Mouse (Mus musculus) monocyte, adult 59 days (primary cell): ENCODE data around the gene Asf1b. TPM values are rescaled to one million over a fixed set of nuclear protein-coding genes. Genes with fewer than 3 reads are reported as not detected.

ENCODE experiments used
- total RNA-seq, 2 experiments: library from RNA; stranded (reverse); gene quantifications; one replicate each; pipeline ENCODE4 v1.2.4; 2023

Asf1b gene
- 1 to 10 TPM; 1.5 to 2.7 TPM for total RNA-seq

DNA sequence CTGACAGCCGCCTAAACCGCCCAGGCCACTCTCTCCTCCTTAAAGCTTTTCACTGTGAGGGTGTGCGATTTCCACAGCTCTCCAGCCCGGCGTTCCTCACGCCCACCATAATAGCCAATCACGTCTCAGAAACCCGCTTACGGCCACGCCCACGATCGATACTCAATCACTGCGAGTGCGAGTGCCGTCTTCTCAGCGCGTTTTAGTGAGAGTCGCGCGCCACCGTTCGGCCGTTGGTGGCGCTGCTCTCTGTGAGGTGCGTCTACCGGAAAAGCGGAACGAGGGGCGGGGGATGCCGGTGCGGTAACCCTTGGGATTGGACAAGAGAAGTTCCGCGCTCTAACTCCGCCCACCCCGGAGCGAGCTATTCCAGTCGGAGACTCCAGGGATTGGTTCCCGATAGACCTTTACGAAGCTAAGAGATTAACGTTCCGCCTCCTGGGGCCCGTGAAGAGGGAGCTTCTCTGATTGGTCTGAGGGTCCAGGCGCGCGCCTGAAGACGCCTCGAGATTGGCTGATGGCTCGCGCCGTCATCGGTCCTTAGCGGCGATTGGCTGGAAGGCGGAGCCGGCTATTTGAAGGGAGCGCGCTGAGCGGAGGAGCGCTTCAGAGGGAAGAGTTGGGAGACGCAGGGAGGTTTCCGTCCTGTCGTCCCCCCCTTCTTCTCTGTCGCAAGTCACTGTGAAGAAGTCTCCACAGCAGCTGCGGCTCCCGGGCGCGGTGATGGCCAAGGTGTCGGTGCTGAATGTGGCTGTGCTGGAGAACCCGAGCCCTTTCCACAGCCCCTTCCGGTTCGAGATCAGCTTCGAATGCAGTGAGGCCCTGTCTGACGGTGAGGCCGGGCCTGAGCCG, at the start of gene Asf1b, which contains the start of gene Gm10644:
TSS of gene Asf1b (plus strand) at position 402 of the 852 bp plus-strand sequence.
TSS of gene Gm10644 (minus strand) at position 100 of the 852 bp plus-strand sequence.

DNA sequence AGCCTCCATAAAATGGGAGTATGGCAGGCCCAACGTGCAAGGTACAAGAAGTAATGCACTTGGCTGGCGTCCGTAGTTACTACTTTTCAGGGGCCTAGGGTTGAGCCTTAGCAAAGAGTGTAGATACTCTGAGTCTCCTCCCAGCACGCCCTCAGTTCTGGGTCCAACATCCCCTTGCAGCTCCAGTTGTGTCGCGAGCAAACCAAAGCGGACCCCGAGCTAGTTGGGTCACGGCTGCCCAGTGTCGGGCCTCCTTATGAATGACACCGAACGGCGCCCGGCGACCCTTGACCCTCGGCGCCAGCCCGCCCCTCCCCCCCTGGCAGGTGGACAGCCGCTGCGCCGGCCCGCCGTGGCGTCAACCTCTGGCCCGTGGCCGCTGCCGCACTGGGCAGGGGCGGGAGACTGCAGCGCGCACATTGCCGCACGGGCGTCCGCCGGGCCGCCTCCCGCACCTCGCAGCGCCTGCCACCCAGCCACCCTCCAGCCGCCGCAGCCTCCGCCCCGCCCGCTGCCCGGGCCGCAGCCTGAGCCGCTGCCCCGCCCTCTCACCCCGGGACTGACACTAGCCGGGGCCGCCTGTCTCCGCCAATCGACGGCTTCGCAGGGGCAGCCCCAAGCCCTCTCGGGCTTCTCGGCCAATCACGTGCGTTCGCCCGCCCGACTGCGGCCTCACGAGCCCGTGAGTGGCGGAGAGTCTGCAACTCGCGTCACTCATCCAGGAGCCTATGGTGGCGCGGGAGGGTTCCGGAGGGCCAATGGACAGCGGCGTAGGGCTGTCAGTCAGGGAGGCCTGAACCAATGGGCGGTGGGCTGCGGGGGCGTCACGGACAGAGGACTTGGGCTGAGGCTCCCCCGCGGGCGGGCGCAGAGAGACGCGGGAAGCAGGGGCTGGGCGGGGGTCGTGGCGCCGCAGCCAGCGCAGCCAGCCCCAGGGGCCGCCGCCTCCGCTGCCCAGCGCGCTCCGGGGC, 17.1 kb downstream of the Asf1b start, which contains the start of gene Prkaca:
TSS of gene Prkaca (plus strand) at position 844 of the 971 bp plus-strand sequence.

DNA sequence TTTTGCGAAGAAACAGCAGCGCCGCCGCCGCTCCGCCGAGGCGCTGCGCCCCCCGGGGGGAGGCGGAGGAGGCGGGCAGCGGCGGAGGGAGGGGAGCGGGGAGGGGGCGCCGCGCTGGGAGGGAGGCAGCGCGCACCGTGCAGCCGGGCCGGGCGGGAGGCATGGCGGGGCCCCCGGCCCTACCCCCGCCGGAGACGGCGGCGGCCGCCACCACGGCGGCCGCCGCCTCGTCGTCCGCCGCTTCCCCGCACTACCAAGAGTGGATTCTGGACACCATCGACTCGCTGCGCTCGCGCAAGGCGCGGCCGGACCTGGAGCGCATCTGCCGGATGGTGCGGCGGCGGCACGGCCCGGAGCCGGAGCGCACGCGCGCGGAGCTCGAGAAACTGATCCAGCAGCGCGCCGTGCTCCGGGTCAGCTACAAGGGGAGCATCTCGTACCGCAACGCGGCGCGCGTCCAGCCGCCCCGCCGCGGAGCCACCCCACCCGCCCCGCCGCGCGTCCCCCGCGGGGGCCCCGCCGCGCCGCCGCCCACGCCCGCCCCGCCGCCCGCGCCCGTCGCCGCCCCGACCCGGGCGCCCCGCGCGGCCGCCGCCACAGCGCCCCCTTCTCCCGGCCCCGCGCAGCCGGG, 42.3 kb downstream of the Asf1b start, which contains the start of gene Samd1:
TSS of gene Samd1 (plus strand) at position 162 of the 631 bp plus-strand sequence.

DNA sequence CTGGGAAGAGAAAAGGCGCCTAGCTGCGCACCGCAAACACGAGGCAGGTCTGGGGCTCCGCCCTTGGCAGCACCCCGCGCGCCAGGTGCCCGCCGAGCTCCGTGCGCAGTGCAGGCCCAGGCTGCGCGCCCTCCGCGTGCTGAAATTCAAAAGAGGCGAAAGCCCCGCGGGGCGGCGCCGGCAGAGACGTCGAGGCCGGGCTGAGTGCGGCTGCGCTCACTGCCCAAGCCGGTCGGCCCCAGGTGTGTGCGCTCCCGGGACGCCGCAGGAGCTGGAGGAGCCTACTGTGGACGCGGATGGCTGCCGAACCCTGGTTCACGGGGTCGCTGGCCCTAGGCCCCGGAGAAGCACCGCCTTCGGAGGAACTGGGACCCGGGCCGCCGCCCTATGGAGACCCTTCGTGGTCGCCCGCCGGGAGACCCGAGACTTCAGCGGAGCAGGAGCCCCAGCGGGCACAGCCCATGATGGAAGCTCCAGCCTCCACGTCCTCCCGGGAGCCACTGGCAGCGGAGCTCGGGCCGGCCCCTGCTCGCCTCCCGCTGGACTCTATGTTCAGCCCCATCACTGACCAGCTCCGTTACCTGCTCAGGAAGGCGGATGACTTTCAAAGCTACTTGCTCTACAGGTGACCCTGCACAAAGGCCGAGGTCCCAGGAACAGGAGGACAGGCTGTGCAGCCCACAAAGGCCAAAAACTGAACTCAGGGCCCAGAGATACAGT, 46.1 kb downstream of the Asf1b start, which contains the start of gene 1700067K01Rik:
TSS of gene 1700067K01Rik (plus strand) at position 222 of the 720 bp plus-strand sequence.

DNA sequence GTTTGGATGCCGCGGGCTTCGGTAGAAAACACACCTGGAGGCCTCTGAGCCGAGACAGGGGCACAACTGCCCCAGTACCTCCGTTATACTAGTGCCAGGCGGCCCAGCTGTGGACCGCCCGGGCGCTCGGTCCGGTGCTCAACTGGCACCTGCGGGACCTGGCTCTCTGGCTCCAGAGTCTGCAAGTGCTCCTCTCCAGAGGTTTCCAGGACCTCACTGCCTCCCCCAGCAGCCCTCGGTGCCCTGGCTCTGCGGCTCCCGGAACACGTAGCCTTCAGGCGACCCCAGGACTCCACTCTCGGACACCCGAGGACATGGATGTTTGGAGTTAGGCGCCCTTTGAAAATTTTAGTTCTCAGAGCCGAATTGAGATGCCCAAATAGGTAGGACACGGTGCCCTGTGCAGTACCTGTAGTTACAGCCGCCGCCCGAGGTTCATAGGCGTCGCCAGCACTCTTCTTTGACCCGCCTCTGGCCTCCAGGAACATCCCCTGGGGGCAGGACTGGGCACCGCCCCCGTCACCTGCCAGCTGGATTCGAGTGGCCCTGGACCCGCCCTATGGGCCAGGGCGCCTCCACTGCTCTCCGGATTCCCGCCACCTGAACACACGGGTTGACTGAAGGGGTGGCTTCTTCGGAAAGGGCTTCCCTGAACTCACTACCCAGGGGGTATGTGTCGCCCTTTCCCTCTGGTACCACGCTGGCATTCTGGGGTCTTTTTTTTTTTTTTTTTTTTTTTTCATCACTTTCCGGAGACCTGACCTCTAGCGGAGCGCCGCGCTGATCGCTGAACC, 56.6 kb downstream of the Asf1b start, which contains the start of gene 2210011C24Rik:
TSS of gene 2210011C24Rik (minus strand) at position 467 of the 794 bp plus-strand sequence.

Other genes with a start within 250 kb of the Asf1b start
- 10 to 100 TPM; 29.0 to 29.1 TPM for gene Ddx39, start 240.3 kb upstream of the Asf1b start, total RNA-seq
- 1,000 to 10,000 TPM; 2,520 to 2,540 TPM for gene Adgre5, start 214.2 kb upstream of the Asf1b start, total RNA-seq
- gene Adgrl1, start 55.4 kb upstream of the Asf1b start, total RNA-seq, result 1 to 10 TPM; 2.0 to 2.1 TPM
- gene Gm10644, start 302 bp upstream of the Asf1b start, total RNA-seq, result under 1 TPM; 0.18 to 0.39 TPM
- gene Prkaca, start 17.5 kb downstream of the Asf1b start, total RNA-seq, result 10 to 100 TPM; 37.3 to 41.3 TPM
- 10 to 100 TPM; 55.2 to 55.6 TPM for gene Samd1, start 42.2 kb downstream of the Asf1b start, total RNA-seq
- under 1 TPM; 0.39 to 0.55 TPM for gene 1700067K01Rik, start 46.0 kb downstream of the Asf1b start, total RNA-seq
- not detected for gene 2210011C24Rik, start 56.7 kb downstream of the Asf1b start, total RNA-seq
- gene Palm3, start 66.0 kb downstream of the Asf1b start, total RNA-seq, result not detected
- gene Il27ra, start 87.1 kb downstream of the Asf1b start, total RNA-seq, result 10 to 100 TPM; 13.8 to 15.3 TPM
- not detected for gene Rln3, start 89.5 kb downstream of the Asf1b start, total RNA-seq
- gene Gm10643, start 109.6 kb downstream of the Asf1b start, total RNA-seq, result 1 to 10 TPM; 1.1 to 2.1 TPM
- 10 to 100 TPM; 57.0 to 63.2 TPM for gene Rfx1, start 111.3 kb downstream of the Asf1b start, total RNA-seq
- 10 to 100 TPM; 30.4 to 30.5 TPM for gene Dcaf15, start 149.3 kb downstream of the Asf1b start, total RNA-seq
- gene Podnl1, start 170.5 kb downstream of the Asf1b start, total RNA-seq, result 1 to 10 TPM in 1 of 2 experiments, under 1 TPM in 1; 0.39 to 1.0 TPM
- gene Cc2d1a, start 192.4 kb downstream of the Asf1b start, total RNA-seq, result 10 to 100 TPM; 23.8 to 30.1 TPM
- gene 4930432K21Rik, start 192.5 kb downstream of the Asf1b start, total RNA-seq, result not detected
- not detected for gene Nanos3, start 229.7 kb downstream of the Asf1b start, total RNA-seq